Mouse (Mus musculus): ENCODE measurements around the gene Birc7. TPM values are rescaled to one million over a fixed set of nuclear protein-coding genes. Genes with fewer than 3 reads are reported as not detected.
A peak's percentile ranks its signal among the peaks of the same experiment; 100 is the strongest.

Gene Birc7
- under 1 TPM in 1 of 2 experiments, not detected in 1; 0.23 TPM for total RNA-seq (2021)
- long read RNA-seq, experiment 1: 0 reads
- long read RNA-seq, experiment 2: 0 reads

DNA sequence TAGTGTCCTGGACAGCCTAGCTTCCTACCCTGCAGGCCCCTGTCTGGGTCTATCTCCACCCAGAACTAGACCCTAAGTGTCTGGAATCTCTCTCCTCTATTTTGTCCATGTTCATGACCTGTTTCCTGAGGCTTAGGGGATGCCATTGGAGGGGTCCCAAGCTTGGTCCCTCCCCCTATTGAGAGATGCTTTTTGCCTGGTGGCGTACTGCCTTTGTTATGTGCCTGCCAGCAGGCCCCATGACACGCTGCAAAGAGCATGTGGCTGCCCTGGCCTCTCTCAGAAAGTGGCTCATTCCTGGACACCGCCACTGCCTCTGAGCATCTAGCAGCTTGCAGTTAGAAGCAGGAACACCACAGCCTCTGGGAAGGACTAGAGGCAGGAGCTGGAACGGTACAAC is at the start of gene Birc7:
Gene Birc7 (plus strand): TSS at position 301 of the 400 bp plus-strand sequence.
- no peak within 1 kb of the TSS for H3K4me3 ChIP-seq
- TF ChIP-seq CTCF (IDR thresholded peaks at IDR 0.05): no peak
- intact Hi-C loops (cut with DNase I): no loop called here
- no peak for DNase-seq (ENCODE audit: extremely low spot score in 1 of 2, low spot score in 2 of 2)
- H3K27ac ChIP-seq: no peak within 1 kb of the TSS

DNA sequence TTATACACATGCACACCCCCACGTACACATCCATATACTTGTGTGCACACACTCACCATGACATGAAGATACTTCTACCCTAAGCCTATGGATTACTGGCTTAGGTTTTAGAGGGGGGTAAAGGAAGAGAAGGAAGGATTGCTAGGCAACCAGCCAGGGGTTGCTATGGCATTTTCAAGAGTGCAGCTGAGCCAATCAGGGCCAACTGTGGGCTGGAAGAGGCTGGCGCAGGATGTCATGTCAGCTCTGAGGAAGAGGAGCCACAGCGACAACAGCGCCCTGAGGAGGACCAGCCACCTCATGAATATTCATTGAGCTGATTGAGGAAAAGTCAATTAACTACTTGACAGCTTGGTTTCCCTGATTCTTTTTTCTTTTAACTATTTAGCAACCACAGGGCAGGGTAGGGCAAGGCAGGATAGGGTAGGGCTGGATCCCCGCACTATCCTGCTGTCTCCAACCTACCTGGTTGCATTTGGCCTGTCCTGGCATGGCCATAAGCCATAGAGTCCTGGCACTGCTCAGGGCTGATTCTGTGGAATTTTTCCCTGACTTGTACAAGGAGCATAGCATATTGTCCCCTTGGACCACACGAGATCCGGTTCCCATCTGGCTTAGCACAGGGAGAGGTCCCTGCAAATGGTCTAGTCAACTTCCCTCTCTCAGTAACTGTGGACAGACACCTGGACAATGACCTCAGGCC is 49.3 kb upstream of the Birc7 start:
- TF ChIP-seq CTCF (IDR thresholded peaks at IDR 0.05): no peak
- intact Hi-C loops (cut with DNase I): no loop called here
- no peak overlapping the region for H3K4me3 ChIP-seq
- DNase-seq (ENCODE audit: extremely low spot score in 1 of 2, low spot score in 2 of 2): peak; percentile 36 to 77
- no peak overlapping the region; the same call in 1 of the 2 replicates for H3K27ac ChIP-seq

GRCm38 (mm10) chr2:180881281-180881680 is 47.5 kb upstream of the Birc7 start:
- H3K4me3 ChIP-seq: no peak overlapping the region
- no peak overlapping the region for H3K27ac ChIP-seq
- DNase-seq (ENCODE audit: extremely low spot score in 1 of 2, low spot score in 2 of 2): no peak
- intact Hi-C loops (cut with DNase I): no loop called here
- no peak for TF ChIP-seq CTCF (IDR thresholded peaks at IDR 0.05)

DNA sequence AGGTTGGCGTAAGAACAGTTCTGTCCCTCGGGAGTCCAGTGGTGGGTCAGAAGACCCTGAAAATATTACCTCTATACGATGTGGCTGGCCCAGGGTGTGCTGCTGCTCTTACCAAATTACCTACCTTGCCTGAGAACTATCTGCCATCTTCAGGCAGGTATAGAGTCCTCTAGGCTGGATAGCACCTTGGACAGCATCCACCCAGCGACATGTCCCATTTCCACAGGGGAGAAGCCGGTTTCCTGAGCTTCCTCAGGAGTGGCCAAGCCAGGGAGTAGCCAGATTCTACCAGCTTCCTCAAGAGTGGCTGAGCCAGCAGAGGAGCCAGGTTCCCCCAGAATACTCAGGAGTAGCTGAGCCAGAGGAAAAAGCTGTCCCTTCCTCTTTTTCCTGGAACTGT is 43.6 kb upstream of the Birc7 start:
- H3K27ac ChIP-seq: no peak overlapping the region
- H3K4me3 ChIP-seq: no peak overlapping the region
- DNase-seq (ENCODE audit: extremely low spot score in 1 of 2, low spot score in 2 of 2): no peak
- intact Hi-C loops (cut with DNase I): no loop called here
- TF ChIP-seq CTCF (IDR thresholded peaks at IDR 0.05): no peak

GRCm38 (mm10) chr2:180889271-180889920 is 39.4 kb upstream of the Birc7 start:
- DNase-seq (ENCODE audit: extremely low spot score in 1 of 2, low spot score in 2 of 2): no peak
- Histone ChIP-seq H3K27ac (no peak overlapping the region), H3K4me3 (no peak overlapping the region)
- TF ChIP-seq CTCF (IDR thresholded peaks at IDR 0.05): no peak
- intact Hi-C loops (cut with DNase I): no loop called here

- peak overlapping the region; percentile 99 for H3K27ac ChIP-seq
- no peak for DNase-seq (ENCODE audit: extremely low spot score in 1 of 2, low spot score in 2 of 2)
- H3K4me3 ChIP-seq: no peak overlapping the region
- no peak for TF ChIP-seq CTCF (IDR thresholded peaks at IDR 0.05)
- intact Hi-C loops (cut with DNase I): loop anchor here (10.0 kb wide), 1 partner anchor 305 kb away; the partner anchor contains the start of genes Mrgbp and Ogfr
Observed at GRCm38 (mm10) chr2:180889921-180890280, 38.9 kb upstream of the Birc7 start.

DNA sequence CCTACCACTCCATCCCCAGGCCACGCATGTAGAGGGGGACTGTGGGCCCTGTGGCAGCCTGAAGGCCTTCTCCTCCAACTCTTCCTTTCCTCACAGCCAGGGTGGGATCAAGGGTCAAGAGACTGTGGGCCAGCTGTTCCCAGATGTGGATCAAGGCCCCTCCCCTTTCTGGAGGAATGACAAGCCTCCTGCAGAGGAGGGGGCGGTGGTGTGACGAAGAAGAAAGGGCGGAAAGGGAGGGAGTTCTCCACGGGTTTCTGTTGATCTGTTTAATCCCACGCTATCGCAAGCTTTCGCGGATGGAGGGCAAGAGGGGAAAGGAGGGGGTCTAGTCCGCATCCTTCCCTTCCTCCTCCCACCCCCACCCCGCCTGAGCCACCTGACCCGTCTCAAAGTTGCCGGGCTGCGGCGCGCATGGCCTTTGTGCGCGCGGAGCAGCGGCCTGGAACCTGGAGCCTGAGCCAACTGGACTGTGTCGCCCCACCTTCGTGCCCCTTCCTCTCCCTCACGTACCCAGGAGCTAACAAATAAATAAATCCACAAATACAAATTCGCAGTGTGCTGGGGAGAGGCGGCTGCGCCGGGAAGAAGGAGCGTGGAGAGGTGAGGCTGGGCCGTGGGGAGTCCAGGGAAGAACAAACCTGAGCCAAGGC is 38.3 kb upstream of the Birc7 start:
- intact Hi-C loops (cut with DNase I): loop anchor here (10.0 kb wide), 1 partner anchor 306 kb away; the partner anchor contains the start of genes Mrgbp and Ogfr
- no peak for DNase-seq (ENCODE audit: extremely low spot score in 1 of 2, low spot score in 2 of 2)
- H3K27ac ChIP-seq: peak overlapping the region; percentile 99
- H3K4me3 ChIP-seq: peak overlapping the region; percentile 68
- no peak for TF ChIP-seq CTCF (IDR thresholded peaks at IDR 0.05)

DNA sequence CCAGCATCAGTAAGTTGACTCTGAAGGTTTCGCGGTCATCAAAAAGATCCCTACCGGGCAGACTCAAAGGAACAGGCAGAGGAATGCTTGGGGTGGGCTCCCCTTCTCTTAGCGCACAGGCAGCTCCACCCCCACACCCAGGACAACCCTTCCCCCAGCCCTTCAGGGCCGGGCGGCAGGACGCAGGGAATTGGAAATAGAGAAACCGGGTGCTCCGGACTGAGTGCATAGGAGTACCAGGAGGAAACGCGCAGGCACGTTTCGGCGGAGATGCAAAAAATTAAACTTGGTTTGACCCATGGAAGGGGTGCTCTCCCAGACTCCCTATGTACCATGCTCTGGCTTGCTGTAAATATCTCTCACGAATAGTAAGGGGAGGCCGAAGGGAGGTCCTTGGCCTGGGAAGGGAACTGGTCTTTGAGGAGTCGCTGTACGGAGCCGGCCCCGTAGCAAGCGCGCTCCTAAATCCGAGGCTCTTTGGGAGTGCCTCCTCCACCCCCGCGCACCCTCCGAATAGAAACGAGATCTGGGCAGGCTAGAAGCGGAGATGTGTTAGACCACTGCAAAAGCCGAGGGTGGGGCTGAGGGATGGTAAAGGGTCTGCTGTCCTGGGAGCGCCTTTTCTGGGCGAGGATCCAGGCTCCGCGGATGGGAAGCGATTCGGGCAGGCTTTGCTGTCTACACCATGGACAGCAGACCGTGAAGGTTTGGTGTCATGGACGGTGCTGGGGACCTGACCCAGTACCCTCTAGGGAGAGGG is 37.6 kb upstream of the Birc7 start:
- DNase-seq (ENCODE audit: extremely low spot score in 1 of 2, low spot score in 2 of 2): peak; percentile 72 to 77
- intact Hi-C loops (cut with DNase I): loop anchor here (10.0 kb wide), 1 partner anchor 306 kb away; the partner anchor contains the start of genes Mrgbp and Ogfr
- no peak for TF ChIP-seq CTCF (IDR thresholded peaks at IDR 0.05)
- Histone ChIP-seq H3K4me3 (peak overlapping the region; percentile 68), H3K27ac (peak overlapping the region; percentile 99)

DNA sequence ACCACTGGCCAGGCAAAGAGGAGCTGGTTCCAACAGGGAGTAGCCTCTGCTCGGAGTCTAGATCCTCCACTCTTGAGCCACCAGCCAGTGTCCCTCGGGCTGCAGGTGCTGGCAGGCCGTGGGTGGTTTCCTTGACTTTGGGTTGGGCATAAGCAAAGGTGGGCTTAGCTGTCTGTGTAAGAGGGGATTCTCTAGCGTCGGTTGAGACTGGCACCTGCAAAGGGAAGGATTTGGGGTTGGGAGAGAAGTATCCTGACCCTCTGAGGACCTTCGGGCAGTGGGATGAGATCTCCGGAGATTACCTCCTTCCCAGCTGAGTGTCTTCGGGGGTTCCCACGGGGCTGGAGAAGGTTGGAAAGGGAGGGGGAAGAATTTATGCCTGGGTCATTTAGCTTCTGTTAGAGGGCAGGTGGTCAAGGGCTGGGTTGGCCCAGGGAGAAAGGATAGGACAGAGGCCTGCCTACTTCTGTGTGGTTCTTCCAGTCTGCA is 36.9 kb upstream of the Birc7 start:
- Histone ChIP-seq H3K4me3 (peak overlapping the region; percentile 68), H3K27ac (peak overlapping the region; percentile 99)
- TF ChIP-seq CTCF (IDR thresholded peaks at IDR 0.05): no peak
- intact Hi-C loops (cut with DNase I): loop anchor here (10.0 kb wide), 1 partner anchor 307 kb away; the partner anchor contains the start of genes Mrgbp and Ogfr
- peak in 1 of 2 experiments; percentile 32 for DNase-seq (ENCODE audit: extremely low spot score in 1 of 2, low spot score in 2 of 2)

GRCm38 (mm10) chr2:180892841-180893521 is 35.8 kb upstream of the Birc7 start:
- DNase-seq (ENCODE audit: extremely low spot score in 1 of 2, low spot score in 2 of 2): peak; percentile 93 to 94
- intact Hi-C loops (cut with DNase I): loop anchor here (10.0 kb wide), 1 partner anchor 308 kb away; the partner anchor contains the start of genes Mrgbp and Ogfr
- H3K4me3 ChIP-seq: peak overlapping the region; percentile 68
- peak overlapping the region; percentile 99 for H3K27ac ChIP-seq
- no peak for TF ChIP-seq CTCF (IDR thresholded peaks at IDR 0.05)
